Mouse (Mus musculus) ES-E14 (cell line): ENCODE data around the gene 1700001P01Rik.

Source experiments
- HCFC1 ChIP-seq: IDR thresholded peaks from 2 replicates; pipeline ENCODE4 v1.6.1; 2012; ENCODE audit warnings: low read length, inconsistent platforms, borderline replicate concordance; ENCODE audit not compliant: insufficient read depth
- MAFK ChIP-seq: IDR thresholded peaks from 2 replicates; pipeline ENCODE4 v1.6.1; 2014; ENCODE audit warnings: mild to moderate bottlenecking, low read depth, low read length, inconsistent platforms; ENCODE audit not compliant: insufficient read depth
- ZC3H11A ChIP-seq: IDR thresholded peaks from 2 replicates; pipeline ENCODE4 v1.6.1; 2012; ENCODE audit warnings: low read depth, mild to moderate bottlenecking, inconsistent platforms, low read length, borderline replicate concordance
- ZNF384 ChIP-seq: IDR thresholded peaks from 2 replicates; pipeline ENCODE4 v1.6.1; 2012; ENCODE audit warnings: low read depth, low read length, inconsistent platforms

GRCm38 (mm10) chr11:97737600-97737999, 38.1 kb downstream of the 1700001P01Rik start:
- no peak for TF ChIP-seq ZC3H11A
- TF ChIP-seq MAFK = no peak
- no peak for TF ChIP-seq HCFC1
- no peak for TF ChIP-seq ZNF384
